Mouse (Mus musculus) heart, postnatal 0 days (tissue): ENCODE data around the gene Plin5. TPM values are rescaled to one million over a fixed set of nuclear protein-coding genes. Genes with fewer than 3 reads are reported as not detected.
A peak's percentile ranks its signal among the peaks of the same experiment; 100 is the strongest.

Source experiments
- ATAC-seq: fragments of 200-750 bp; cut with Nextera tagmentation; 2 replicates; pipeline ENCODE4 v1.8.0; 2017; ENCODE audit warnings: low read depth, moderate number of reproducible peaks, moderate library complexity; ENCODE audit not compliant: insufficient read depth
- DNase-seq: peaks from one replicate; pipeline ENCODE4 v3.0.0-alpha.2; 2016; ENCODE audit warnings: low spot score
- H3K27ac ChIP-seq: fragments of 300-500 bp; sonication (generic); 2 replicates; pipeline ENCODE4 v1.5.1; 2014; ENCODE audit warnings: low read depth, mild to moderate bottlenecking
- H3K27me3 ChIP-seq: fragments of 300-500 bp; sonication (generic); 2 replicates; pipeline ENCODE4 v1.6.1; 2014; ENCODE audit warnings: low read length, mixed read lengths; ENCODE audit not compliant: control insufficient read depth, insufficient read depth
- H3K36me3 ChIP-seq: fragments of 300-500 bp; sonication (generic); replicated peaks from 2 replicates; pipeline ENCODE4 v1.6.1; 2014; ENCODE audit warnings: low read length, mixed read lengths; ENCODE audit not compliant: control insufficient read depth, insufficient read depth
- H3K4me1 ChIP-seq: fragments of 300-500 bp; sonication (generic); 2 replicates; pipeline ENCODE4 v1.6.1; 2014; ENCODE audit warnings: antibody characterized with exemption; ENCODE audit not compliant: control insufficient read depth, insufficient read depth
- H3K4me2 ChIP-seq: fragments of 300-500 bp; sonication (generic); 2 replicates; pipeline ENCODE4 v1.6.1; 2014; ENCODE audit warnings: low read depth, mild to moderate bottlenecking, low read length, moderate library complexity
- H3K4me3 ChIP-seq: fragments of 300-500 bp; sonication (generic); 2 replicates; pipeline ENCODE4 v1.5.1; 2014; ENCODE audit warnings: low read depth, low read length
- H3K9ac ChIP-seq: fragments of 300-500 bp; sonication (generic); replicated peaks from 2 replicates; pipeline ENCODE4 v1.6.1; 2014; ENCODE audit warnings: low read depth, low read length, mixed read lengths
- H3K9me3 ChIP-seq: fragments of 300-500 bp; sonication (generic); replicated peaks from 2 replicates; pipeline ENCODE4 v1.6.1; 2016; ENCODE audit warnings: low read length; ENCODE audit not compliant: control insufficient read depth
- CTCF ChIP-seq: IDR thresholded peaks from 2 replicates; pipeline ENCODE4 v1.5.1; 2016; ENCODE audit warnings: antibody characterized with exemption, control low read depth, low read depth
- EP300 ChIP-seq: IDR thresholded peaks from 2 replicates; pipeline ENCODE4 v1.6.1; 2016; ENCODE audit warnings: antibody characterized with exemption, low read depth
- WGBS: fragments of 180-500 bp; shearing (Covaris S2); extraction: QIAGEN DNeasy Blood & Tissue Kit; methylation state at CpG from one replicate; pipeline ENCODE4 v1.1.7; 2014; 5-methylcytosine and 5-hydroxymethylcytosine counted together
- polyA plus RNA-seq: library from polyadenylated mRNA; unstranded; fragments of >200 nt; fragmentation: Nextera tagmentation; extraction: Ambion mirVana; gene quantifications from 2 replicates; pipeline ENCODE4 v1.2.1, GENCODE M21; 2015
- total RNA-seq: library from RNA; depleted of rRNA; stranded (reverse); fragments of >200 nt; gene quantifications from 2 replicates; pipeline ENCODE4 v1.2.3, GENCODE M21; 2014; ENCODE audit warnings: low replicate concordance

Plin5 gene
- total and polyA plus RNA-seq, 2 experiments from 2014 or later: 55.7 to 58.8 TPM

DNA sequence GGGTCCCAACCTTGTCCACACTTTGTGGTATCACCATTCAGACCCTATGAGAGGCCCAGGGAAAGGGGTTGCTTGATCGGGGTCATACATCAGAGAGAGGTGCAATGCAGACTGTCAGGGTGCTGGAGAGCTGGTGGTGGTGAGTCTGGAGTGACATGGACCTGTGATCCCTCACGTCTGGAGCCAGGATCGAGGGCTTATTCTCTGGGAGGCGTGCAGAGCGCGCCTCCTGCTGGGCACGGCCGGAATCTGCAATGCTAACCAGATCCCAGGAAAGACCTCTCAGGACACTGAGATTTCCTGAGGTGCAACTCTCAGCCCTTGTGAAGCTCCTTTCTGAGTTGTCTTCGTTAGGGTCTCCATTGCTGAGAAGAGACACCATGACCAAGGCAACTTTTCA is 42.3 kb upstream of the Plin5 start:
- H3K27me3 ChIP-seq: peaks cover 27% of the 10 kb centered on the region

DNA sequence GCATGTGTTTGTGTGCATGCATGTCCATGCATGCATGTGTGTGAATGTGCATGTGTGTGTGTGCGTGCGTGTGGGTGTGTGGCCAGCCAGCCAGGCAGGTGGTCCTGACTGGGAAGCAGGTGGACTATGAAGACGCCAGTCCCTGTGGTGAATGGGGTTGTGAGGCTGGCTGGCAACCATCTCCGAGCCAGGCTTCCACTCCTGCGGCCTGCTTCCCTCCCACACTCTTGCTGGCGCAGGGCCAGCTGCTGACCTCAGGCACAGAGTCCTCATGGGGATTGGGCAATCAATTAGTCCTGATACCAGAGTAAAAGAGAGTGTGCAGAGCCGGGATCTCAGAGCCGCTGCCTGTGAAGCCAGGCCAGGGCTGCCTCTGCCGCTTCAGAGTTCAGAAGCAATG is 36.2 kb upstream of the Plin5 start:
- H3K4me1 ChIP-seq: no peaks in the 10 kb centered on the region
- TF ChIP-seq CTCF (no peak), EP300 (no peak)
- no peak overlapping the region for H3K4me2 ChIP-seq
- no peaks in the 10 kb centered on the region for H3K36me3 ChIP-seq
- H3K4me3 ChIP-seq: no peak overlapping the region
- no peaks in the 10 kb centered on the region for H3K9me3 ChIP-seq
- no peak for DNase-seq
- H3K9ac ChIP-seq: no peak overlapping the region
- no peak for ATAC-seq
- no peak overlapping the region for H3K27ac ChIP-seq
- WGBS: 25% methylated on average over 9 of the region's 9 CpGs
- peaks cover 55% of the 10 kb centered on the region for H3K27me3 ChIP-seq

More for the DNA sequence above, 42.3 kb upstream of the Plin5 start:
- Histone ChIP-seq H3K9me3 (no peaks in the 10 kb centered on the region), H3K4me2 (no peak overlapping the region), H3K4me3 (no peak overlapping the region), H3K27ac (no peak overlapping the region), H3K4me1 (peaks cover 9% of the 10 kb centered on the region; the same call in 1 of the 2 replicates), H3K9ac (no peak overlapping the region), H3K36me3 (no peaks in the 10 kb centered on the region)
- ATAC-seq (0 out of 2 replicates have a peak, but pooled peaks have one; percentile 15), DNase-seq (peak; percentile 76)
- peak; percentile 81 for TF ChIP-seq CTCF
- no peak for TF ChIP-seq EP300
- 3% methylated on average over 9 of the region's 9 CpGs for WGBS

DNA sequence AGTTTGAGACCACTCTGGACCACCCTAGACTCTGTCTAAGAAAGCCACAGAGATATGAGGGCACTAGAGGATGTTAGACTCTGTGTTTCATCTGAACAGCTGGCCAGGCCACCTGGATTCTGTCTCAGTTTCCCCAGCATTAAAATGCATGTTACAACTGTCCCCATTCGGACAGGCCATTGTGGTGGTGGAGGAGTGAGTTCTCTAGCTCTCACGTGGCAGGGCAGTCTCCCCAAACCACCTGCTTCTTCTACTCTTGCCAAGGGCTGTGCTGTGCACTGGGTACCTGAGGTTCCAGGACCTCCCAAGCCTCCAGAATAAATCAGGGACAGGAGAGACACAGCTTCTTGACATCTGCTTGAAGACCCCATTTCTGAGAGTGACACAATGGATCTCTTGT is 32.5 kb upstream of the Plin5 start:
- Histone ChIP-seq H3K4me3 (no peak overlapping the region), H3K4me1 (no peaks in the 10 kb centered on the region), H3K9ac (no peak overlapping the region), H3K9me3 (no peaks in the 10 kb centered on the region), H3K27ac (no peak overlapping the region), H3K36me3 (no peaks in the 10 kb centered on the region), H3K4me2 (no peak overlapping the region), H3K27me3 (peaks cover 69% of the 10 kb centered on the region)
- ATAC-seq (no peak), DNase-seq (no peak)
- WGBS: 51% methylated on average over 2 of the region's 2 CpGs
- TF ChIP-seq CTCF (no peak), EP300 (no peak)

DNA sequence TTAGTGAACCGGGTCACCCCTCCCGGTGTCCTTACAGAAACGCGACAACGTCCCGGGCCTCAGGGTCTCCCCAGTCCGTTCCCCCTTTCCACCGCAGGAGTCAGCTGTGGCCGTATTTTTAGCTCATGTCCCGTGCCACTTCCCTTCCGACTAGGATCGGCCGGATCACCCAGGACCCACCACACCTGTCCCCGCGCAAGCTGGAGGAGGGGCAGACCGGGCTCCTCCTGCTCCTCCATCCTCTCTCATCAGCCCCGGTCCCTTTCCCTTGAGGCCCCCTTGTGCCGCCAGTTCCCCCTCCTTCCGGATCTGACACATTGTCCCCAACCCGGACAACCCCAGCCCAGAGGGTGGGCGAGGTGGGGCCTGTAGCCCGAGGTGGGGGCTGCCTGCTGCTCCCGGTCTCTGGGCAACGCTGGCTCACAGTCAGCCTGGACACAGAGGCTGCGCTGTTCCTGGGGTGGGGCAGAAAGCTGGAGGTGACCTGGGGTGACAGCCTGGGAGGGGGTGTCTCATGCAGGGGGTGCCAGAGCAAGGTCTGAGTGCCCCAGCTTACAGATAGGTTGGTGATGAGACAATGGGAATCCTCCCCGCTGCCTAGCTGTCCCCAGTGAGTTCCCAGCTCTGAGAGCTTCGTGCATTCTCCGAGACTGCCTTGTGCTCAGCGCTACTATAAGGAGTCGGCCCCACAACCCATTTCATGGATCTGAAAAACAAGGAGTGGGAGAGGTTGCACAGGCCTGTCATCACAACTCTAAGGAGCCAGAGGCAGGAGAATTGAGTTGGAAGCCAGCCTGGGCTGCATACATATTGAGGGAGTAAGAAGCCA is 31.6 kb upstream of the Plin5 start:
- no peaks in the 10 kb centered on the region for H3K36me3 ChIP-seq
- H3K27ac ChIP-seq: no peak overlapping the region
- H3K9ac ChIP-seq: no peak overlapping the region
- ATAC-seq (no peak), DNase-seq (no peak)
- WGBS: 3% methylated on average over 28 of the region's 30 CpGs
- no peaks in the 10 kb centered on the region for H3K9me3 ChIP-seq
- H3K4me3 ChIP-seq: no peak overlapping the region
- peak overlapping the region; percentile 30; the same call in 1 of the 2 replicates for H3K4me2 ChIP-seq
- H3K4me1 ChIP-seq: no peaks in the 10 kb centered on the region
- H3K27me3 ChIP-seq: peaks cover 78% of the 10 kb centered on the region
- no peak for TF ChIP-seq EP300
- TF ChIP-seq CTCF: no peak

DNA sequence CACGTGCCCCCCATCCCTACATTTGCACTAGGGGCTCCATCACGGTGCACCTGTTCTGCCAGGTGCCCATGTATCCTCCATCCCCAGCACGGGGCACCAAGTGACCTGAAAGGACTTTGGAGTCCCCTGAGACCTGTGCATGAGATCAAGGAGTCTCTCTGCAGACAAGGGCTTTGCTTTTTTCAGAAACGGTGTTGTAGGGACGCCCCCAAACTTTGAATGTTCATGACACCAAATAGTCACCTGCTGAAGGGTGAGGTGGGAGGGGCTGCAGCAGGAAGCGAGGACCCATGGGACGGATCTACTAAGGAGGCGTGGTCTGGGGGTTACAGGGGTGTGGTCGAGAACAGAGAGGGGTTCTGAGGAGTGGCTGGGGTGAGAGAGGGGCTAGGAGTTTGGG is 30.9 kb upstream of the Plin5 start:
- 21% methylated on average over 9 of the region's 9 CpGs for WGBS
- DNase-seq: no peak
- ATAC-seq: no peak
- Histone ChIP-seq H3K4me2 (no peak overlapping the region; the same call in 1 of the 2 replicates), H3K4me1 (no peaks in the 10 kb centered on the region), H3K27ac (no peak overlapping the region), H3K36me3 (no peaks in the 10 kb centered on the region), H3K9me3 (no peaks in the 10 kb centered on the region), H3K9ac (no peak overlapping the region), H3K27me3 (peaks cover 80% of the 10 kb centered on the region), H3K4me3 (no peak overlapping the region)
- no peak for TF ChIP-seq EP300
- no peak for TF ChIP-seq CTCF
